Mouse (Mus musculus) cerebellum, adult 2 months (tissue): Measurements from ENCODE around the gene Spata31d1b. TPM values are rescaled to one million over a fixed set of nuclear protein-coding genes. Genes with fewer than 3 reads are reported as not detected.

Experiments
- DNase-seq, 2 experiments: peaks; one replicate each; pipeline ENCODE4 v3.0.0; 2021
- H3K27ac ChIP-seq: fragments of 200-500 bp; 2 replicates; pipeline ENCODE4 v1.5.1; 2012; ENCODE audit warnings: low read length, control low read depth, inconsistent platforms; ENCODE audit not compliant: insufficient read depth
- H3K27me3 ChIP-seq: fragments of 200-500 bp; 2 replicates; pipeline ENCODE4 v1.6.1; 2012; ENCODE audit warnings: inconsistent platforms, mild to moderate bottlenecking, low read length, moderate library complexity; ENCODE audit not compliant: control insufficient read depth, insufficient read depth
- H3K4me1 ChIP-seq: fragments of 200-500 bp; 2 replicates; pipeline ENCODE4 v1.6.1; 2011; ENCODE audit warnings: low read length; ENCODE audit not compliant: control insufficient read depth, insufficient read depth
- H3K4me3 ChIP-seq: fragments of 200-500 bp; replicated peaks from 2 replicates; pipeline ENCODE3; 2011; ENCODE audit warnings: mild to moderate bottlenecking, low read depth, low read length, control low read depth; ENCODE audit not compliant: insufficient read depth
- CTCF ChIP-seq: fragments of 200-500 bp; IDR thresholded peaks from 2 replicates; pipeline ENCODE4 v1.5.1; 2011; ENCODE audit warnings: low read depth, mild to moderate bottlenecking, control low read depth, low read length, moderate library complexity, borderline replicate concordance; ENCODE audit not compliant: insufficient read depth
- POLR2A ChIP-seq: fragments of 200-500 bp; IDR thresholded peaks from 2 replicates; pipeline ENCODE4 v1.6.1; 2011; ENCODE audit warnings: low read length, control low read depth, borderline replicate concordance; ENCODE audit not compliant: insufficient read depth
- WGBS: fragments of 180-500 bp; shearing (Covaris S2); methylation state at CpG from one replicate; pipeline ENCODE4 v1.1.7; 2018; 5-methylcytosine and 5-hydroxymethylcytosine counted together
- polyA plus RNA-seq: library from polyadenylated mRNA; depleted of rRNA; stranded (reverse); fragments of >200 nt; gene quantifications from 2 replicates; pipeline ENCODE4 v1.2.3, GENCODE M21; 2012

The Spata31d1b gene
- polyA plus RNA-seq, 1 experiment = not detected

DNA sequence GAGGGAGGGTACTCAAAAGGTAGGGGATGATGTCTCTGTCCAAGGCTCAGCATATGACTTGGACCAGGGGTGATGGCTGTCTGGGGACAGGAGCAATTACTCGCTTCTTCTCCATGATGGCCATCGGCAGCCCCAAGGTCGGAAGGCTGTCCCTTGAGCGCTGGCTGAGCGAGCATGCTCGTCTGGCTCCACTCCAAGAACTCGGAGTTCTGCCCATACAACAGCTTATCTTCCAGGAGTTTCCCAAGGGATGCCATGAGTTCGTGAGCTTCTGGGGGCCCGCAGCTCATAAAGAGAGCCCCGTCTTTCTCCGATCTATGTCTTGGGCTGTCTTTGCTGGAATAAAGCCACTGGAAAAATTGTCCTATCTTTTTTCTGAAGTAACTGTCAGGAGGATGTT, 29.0 kb downstream of the Spata31d1b start:
- TF ChIP-seq CTCF = no peak
- no peak for TF ChIP-seq POLR2A
- H3K4me1 ChIP-seq = no peaks in the 10 kb centered on the region; the same call in 1 of the 2 replicates
- WGBS = 18% methylated on average over 11 of the region's 11 CpGs
- H3K4me3 ChIP-seq = no peak overlapping the region
- H3K27ac ChIP-seq = no peak overlapping the region
- H3K27me3 ChIP-seq = no peaks in the 10 kb centered on the region
- no peak for DNase-seq

DNA sequence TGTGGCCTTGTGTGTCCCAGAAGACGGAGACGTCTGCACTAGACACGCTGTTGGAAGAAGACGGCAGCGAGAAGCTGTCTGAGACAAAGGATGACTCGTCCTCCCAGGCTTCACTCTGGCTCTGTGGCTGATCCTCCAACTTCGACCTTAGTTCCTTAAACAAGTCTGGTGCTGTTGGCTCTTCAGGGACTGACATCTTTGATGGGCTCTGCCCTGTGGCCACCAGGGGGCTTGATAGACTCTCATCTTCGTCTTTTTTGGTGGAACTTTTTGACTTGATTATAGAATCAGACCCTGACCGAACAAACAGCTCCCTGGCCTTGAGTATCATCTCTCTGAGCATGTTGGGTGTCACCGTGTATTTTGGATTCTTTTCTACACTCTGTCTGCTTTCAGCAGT, 29.6 kb downstream of the Spata31d1b start:
- no peak overlapping the region for H3K4me3 ChIP-seq
- peaks cover 3% of the 10 kb centered on the region for H3K4me1 ChIP-seq
- H3K27ac ChIP-seq = no peak overlapping the region
- DNase-seq = no peak
- no peaks in the 10 kb centered on the region for H3K27me3 ChIP-seq
- 73% methylated on average over 10 of the region's 10 CpGs for WGBS
- no peak for TF ChIP-seq CTCF

- no peak overlapping the region for H3K4me3 ChIP-seq
- H3K4me1 ChIP-seq = peaks cover 8% of the 10 kb centered on the region
- TF ChIP-seq POLR2A = no peak
- no peak for TF ChIP-seq CTCF
- no peaks in the 10 kb centered on the region for H3K27me3 ChIP-seq
- 78% methylated on average over 6 of the region's 6 CpGs for WGBS
- H3K27ac ChIP-seq = no peak overlapping the region
- no peak for DNase-seq
These were observed 33.4 kb downstream of the Spata31d1b start for GRCm38 (mm10) chr13:59745462-59745861.

- no peak for TF ChIP-seq CTCF
- Histone ChIP-seq H3K27me3 (no peaks in the 10 kb centered on the region), H3K4me3 (no peak overlapping the region), H3K27ac (no peak overlapping the region), H3K4me1 (peaks cover 8% of the 10 kb centered on the region)
- DNase-seq = no peak
- WGBS = 83% methylated on average over 6 of the region's 6 CpGs
These were observed 34.1 kb downstream of the Spata31d1b start for GRCm38 (mm10) chr13:59746164-59746563.

GRCm38 (mm10) chr13:59746711-59747110, 34.6 kb downstream of the Spata31d1b start, which contains the start of gene 1700014D04Rik:
TSS of gene 1700014D04Rik (minus strand) at chr13:59746752.
- TF ChIP-seq CTCF (no peak), POLR2A (no peak)
- no peaks in the 10 kb centered on the region for H3K27me3 ChIP-seq
- 35% methylated on average over 9 of the region's 9 CpGs for WGBS
- H3K27ac ChIP-seq = no peak within 1 kb of the TSS
- H3K4me3 ChIP-seq = no peak within 1 kb of the TSS
- H3K4me1 ChIP-seq = peaks cover 8% of the 10 kb centered on the region
- no peak for DNase-seq

DNA sequence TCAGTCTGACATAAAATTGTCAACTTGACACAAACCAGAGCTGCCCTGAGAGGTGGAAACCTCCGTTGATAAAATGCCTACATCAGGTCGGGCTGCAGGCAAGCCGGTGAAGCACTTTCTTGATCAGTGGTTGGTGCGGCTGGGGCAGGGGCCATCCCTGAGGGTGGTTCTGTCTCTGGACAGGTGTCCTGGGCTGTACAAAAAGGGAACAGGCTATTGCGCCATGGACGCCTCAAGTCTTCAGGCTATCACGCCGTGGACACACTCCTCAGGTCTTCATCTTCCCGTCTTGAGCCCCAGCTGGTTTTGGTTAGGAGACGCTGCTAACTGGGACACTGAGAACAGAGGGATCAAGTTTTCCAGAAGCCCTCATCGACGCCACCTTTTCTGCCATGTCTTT, 38.2 kb downstream of the Spata31d1b start:
- Histone ChIP-seq H3K27ac (no peak overlapping the region), H3K4me3 (no peak overlapping the region), H3K27me3 (no peaks in the 10 kb centered on the region), H3K4me1 (peaks cover 8% of the 10 kb centered on the region)
- TF ChIP-seq CTCF (no peak), POLR2A (no peak)
- DNase-seq = no peak
- WGBS = 90% methylated on average over 12 of the region's 12 CpGs

GRCm38 (mm10) chr13:59756906-59757305, 44.8 kb downstream of the Spata31d1b start:
- Histone ChIP-seq H3K27me3 (no peaks in the 10 kb centered on the region), H3K4me3 (no peak overlapping the region), H3K4me1 (no peaks in the 10 kb centered on the region), H3K27ac (no peak overlapping the region)
- no peak for DNase-seq
- no peak for TF ChIP-seq CTCF
- TF ChIP-seq POLR2A = no peak
- 92% methylated on average over 7 of the region's 7 CpGs for WGBS

DNA sequence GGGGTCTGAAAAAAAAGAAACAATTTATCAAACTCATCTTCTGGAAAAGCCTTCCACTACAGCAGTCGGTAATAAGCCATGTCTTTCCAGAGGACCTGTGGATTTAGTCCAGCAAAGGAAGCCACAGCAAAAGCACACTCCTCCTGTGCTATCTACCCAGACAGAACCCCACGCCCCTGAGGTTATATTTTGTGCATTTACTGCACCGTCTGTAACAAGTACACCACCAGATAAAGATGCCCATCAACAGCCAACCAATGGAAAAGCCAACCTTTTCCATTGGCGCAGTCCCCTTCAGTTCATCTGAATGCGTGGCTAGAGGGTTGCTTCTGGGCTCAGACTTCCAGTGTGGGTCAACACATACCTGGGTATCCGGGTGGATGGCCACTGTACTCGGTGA, 50.7 kb downstream of the Spata31d1b start:
- Histone ChIP-seq H3K4me1 (peaks cover 11% of the 10 kb centered on the region; the same call in 1 of the 2 replicates), H3K4me3 (no peak overlapping the region), H3K27me3 (no peaks in the 10 kb centered on the region), H3K27ac (no peak overlapping the region)
- no peak for DNase-seq
- TF ChIP-seq CTCF = no peak
- TF ChIP-seq POLR2A = no peak
- WGBS = 89% methylated on average over 7 of the region's 7 CpGs
